Mouse (Mus musculus): ENCODE data around the gene Man1a.
A peak's percentile ranks its signal among the peaks of the same experiment; 100 is the strongest.

Gene Man1a

DNA sequence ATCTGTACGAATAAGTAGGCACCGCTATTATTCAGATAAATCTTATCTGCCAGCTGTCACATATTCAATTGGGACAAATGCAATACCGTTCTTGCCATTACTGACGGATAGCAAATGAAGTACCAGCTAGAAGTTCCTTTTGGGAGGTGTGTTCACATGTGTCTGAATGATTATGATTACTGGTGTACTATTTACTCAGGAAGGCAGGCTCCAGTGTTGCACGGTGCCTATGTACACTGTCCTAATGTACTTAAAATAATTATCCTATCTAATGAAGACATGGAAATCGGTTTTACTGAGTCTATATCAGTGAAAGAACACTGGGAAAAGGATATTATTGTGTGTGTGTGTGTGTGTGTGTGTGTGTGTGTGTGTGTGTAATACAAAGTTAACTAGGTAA, 160.7 kb downstream of the Man1a start:
- no peak for DNase-seq (ENCODE audit: low spot score in 2 of 2)

DNA sequence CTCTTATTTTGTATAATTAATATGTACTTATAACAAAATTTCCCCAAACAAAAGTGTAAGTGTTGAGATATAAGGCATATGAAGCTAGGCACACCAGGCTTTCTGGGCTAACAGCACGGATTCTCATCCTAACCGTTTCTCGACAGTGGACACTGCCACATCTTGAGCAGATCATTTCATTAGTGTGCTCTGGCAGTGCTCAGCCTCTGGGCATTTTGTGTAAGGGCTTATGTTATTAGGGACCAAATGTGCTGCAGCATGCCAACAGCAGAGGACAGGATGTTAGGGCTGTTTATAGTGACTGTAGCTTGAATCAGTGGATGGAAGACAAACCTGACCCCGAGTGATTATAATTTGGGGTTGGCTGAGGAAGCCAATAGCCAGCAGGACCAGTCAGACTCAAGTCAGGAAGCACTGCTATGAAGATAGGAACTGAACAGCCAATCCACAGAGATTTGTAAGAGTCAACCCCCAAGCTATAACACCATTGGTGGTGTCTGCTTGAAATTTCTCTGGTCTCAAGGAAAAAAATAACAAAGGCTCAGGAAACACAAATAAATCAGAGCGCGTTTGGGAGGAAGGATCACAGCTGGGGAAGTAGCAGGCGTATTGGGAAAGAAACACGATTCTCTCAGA, 161.3 kb downstream of the Man1a start:
- DNase-seq (ENCODE audit: low spot score in 2 of 2) = no peak

DNA sequence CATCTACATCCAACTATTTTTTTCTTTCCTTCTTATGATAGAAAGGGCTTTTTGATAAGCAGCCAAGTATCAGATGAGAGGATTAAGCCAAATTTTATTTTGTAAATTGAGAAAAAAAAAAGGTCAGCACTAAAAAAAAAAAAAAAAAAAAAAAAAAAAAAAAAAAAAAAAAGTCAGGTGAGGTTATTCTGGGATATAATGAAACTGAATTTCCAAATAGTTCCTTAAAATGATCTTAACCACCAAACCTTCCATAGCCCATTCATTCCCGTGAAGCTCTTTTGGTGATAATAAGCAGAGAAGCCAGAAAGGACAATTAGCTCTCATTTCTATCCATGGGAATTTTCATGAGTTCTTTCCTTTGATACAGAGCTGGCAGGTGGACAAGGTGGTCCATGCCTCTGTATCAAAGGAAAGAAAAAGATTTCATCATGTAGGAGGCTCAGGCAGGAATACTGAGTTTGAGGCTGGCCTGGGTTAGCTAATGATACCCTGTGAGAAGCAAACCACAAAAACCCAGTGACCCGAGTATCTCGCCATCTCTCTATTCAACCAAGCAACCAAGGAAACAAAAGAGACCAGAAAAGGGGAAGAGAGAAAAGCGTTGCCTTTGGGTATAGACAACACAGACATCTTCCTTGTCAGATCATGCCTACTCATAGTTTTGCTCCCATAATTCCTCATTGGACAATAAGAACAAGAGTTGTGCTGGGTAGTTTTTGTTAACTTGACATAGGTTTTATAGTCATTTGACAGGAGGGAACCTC, 162.7 kb downstream of the Man1a start:
- no peak for DNase-seq (ENCODE audit: low spot score in 2 of 2)

DNA sequence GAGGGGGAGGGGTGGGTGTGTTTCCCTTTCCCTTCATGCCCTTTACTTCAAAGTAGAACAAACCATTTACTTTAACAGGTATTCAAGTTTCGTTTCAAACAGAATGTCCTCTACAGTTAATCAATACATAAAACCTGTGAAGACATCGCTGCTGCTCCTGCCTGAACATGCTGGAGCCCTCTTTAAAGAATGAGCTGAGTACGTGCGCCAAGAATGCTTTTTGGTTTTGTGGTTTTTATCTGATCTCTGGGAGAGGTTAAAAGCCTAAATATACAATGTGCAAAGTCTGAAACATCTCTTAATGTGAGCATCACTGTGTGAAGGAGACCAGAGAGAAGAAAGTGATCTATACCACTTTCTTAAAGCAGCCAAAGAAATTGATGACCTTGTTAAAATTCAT, 186.9 kb downstream of the Man1a start:
- DNase-seq (ENCODE audit: low spot score in 2 of 2) = no peak

DNA sequence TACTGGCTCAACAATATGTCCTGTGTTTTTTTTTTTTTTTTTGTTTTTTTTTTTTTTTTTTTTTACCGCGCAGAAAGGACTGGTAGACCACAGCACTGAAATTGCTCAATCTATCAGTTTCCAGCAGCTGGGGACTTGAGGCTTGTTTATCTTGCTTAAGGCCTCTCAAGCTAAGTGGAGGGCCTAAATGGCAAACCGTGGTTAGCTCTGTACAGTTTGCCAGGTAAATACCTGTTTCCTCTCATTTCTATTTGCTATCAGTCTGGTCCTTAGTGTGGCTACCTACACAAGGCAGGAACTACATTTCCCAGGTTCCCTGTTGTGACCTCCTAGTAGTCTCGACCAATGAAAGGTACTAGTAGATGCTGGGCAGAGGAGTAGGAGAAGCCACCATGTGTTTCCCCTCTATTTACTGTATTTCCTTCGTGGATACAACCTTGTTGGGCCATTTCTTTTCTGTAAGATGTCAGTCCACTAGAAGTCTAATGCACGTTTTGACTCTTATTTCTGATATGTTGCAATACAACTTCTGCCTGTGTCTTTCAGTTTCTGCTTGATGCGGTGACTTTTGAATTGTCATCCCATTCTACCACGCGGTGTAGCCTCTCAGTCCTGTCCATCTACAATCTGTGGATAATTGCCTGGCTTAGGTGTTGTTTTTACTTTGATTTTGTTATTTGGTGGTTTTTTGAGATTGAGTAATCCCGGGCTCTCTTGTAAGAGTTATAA, 187.9 kb downstream of the Man1a start:
- no peak for DNase-seq (ENCODE audit: low spot score in 2 of 2)

DNA sequence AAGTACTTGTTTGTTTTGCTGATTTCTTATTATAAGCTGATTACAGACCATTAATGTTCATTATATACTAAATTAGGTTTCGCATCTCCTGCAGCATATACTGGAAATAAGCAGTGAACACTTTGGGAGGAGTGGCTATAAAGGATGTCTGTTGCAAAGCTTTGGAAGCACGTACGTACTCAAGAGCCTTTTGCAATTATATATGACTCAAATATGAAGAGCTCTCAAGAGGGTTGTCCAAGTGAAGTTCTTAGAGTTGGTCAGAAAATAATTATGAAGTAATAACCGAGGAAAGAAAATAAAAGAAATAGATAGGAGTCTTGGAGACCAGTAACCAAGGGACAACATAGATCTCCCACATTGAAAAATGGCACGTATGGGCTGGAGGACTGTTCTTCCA, 189.9 kb downstream of the Man1a start:
- no peak for DNase-seq (ENCODE audit: low spot score in 2 of 2)

DNA sequence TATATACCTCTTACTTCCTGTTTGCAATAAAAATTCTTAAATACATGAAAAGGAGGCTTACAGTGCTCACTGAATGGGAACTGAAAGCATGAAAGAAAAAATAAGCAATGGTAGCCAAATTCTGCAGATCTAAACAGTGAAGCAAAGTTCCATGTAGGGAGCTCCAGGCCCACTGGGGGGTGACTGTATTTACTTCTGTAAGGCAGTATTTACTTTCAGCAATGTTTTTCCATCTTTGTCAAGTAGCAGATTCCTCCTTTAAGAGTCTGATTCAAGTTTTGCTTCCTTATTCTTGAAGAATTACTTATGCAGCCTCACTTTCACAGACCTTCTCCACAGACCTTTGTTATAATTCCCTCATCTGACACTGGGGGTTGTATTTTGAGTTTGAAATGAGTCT, 195.1 kb downstream of the Man1a start:
- no peak for DNase-seq (ENCODE audit: low spot score in 2 of 2)

DNA sequence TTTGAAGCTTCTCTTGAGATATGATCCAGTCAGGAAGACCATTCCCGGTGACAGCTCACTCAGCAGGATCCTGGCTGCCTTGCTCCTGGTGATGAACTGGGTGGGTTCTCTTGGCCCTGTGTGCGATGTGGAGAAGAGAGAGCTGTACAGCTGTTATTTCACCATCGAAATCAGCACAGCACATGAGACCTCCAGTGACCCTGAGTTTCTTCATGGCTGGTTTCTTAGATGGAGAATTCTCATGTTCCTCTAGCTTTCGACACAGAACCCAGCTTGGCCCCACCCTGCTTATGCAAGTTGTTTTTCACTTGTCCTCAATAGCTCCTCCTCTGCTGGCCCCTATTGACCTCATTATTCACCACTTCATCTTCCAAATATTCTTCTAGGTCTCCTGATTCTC, 200.5 kb downstream of the Man1a start:
- DNase-seq (ENCODE audit: low spot score in 2 of 2) = no peak

DNA sequence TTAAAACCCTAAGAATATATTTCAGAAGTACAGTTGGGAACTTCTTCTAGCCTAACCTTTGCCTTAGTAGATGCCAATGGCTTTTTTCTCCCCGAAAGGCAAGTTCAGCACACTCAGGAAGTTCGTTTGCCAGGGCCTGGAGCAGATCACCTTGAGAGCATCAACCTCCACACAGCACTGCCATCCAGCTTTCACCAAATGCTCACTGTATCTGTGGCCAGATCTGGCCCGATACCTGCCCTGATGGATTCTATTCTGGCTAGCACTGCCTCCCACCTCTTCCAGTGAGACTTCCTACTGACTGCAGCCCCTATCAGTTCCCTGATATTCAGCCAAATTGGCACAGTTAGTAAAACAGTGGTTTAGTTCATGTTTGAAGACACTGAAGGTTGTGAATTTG, 202.2 kb downstream of the Man1a start:
- DNase-seq (ENCODE audit: low spot score in 2 of 2) = no peak

DNA sequence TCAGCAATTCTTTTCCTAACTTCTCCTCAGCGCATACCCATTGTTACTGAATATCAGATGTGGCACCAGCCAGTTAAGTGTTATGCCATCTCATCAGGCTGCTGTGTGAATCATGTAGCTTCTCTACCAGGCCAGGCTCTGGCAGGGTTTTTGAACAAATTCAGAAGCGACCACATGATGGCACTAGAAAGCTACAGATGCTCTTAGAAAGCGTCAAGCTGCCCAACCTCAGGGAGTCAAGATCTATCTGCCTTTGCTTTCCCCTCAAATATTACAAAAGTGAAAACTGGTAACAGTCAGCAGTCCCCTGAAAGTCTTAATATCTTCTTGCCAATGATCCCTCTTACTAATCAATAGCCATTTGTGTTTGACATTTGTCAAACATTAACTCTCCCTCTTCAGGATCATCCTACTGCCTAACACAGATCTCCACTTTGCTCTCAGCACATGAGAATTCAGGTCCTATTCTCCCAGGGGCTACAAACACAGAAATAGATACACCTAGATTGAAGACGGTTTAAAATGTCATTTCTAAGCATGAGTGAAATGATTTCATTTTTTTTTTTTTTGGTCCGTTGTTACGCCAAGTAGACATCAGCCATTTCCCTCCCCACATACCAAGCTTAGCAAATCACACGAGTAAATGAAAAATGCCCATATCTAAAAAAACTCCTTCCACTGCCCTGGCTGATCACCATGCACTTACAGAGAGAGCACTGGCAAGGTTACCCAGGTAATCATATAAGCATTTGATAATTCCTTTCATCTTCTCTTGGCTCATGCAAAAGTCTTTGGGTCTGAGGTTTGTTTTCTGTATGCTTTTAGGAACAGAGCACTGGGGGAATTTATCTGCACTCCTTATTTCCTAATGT, 212.7 kb downstream of the Man1a start:
- peak; percentile 24 to 34 for DNase-seq (ENCODE audit: low spot score in 2 of 2)

DNA sequence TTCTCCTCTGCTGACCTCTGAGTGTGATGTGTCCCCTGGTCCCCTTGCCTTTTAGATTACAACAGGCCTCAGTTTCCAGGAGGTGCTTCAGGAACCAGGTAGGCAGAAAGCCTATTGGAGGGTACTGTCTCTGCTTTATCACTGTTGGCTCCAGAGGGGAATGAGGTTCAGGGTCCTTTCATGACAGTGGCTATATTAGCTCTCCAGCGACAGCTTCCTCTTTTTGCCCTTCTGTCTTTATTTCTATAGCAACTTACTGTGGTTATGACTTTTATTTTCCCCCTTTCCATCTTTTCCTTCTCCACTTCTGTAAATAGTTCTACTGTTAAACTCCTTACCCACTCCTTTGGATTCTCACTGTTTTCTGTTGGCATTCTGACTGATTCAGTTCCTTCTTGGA, 216.5 kb downstream of the Man1a start:
- no peak for DNase-seq (ENCODE audit: low spot score in 2 of 2)

DNA sequence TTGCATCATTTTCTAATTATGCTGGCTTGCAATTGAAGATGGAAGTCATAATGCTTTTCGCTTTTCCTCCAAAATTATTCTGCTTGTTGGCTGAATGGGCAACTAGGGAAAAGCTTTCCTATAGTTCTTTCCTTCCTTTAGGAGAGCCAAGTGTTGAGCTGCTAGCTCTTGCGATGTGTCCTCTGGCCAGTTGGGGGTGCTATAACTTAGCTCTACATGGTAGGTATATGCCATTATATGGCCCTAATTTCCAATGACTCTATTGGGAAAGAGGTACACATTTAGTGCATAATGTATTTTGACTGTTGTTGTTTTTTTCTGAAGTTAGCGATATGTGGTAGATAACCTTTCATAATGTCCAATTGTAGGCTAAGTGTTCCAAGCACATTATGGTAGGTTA, 217.2 kb downstream of the Man1a start:
- no peak for DNase-seq (ENCODE audit: low spot score in 2 of 2)

Data from right cerebral cortex, postnatal 36 days (tissue).